Mouse (Mus musculus): ENCODE results near the gene Ceacam16. TPM values are rescaled to one million over a fixed set of nuclear protein-coding genes. Genes with fewer than 3 reads are reported as not detected.

The Ceacam16 gene
- polyA plus RNA-seq, 1 experiment from 2014 or later, result 0.62 TPM

- H3K9ac ChIP-seq (replicated peaks), result peak overlapping the region; percentile 60
- ATAC-seq, result no peak
- peak overlapping the region; percentile 54 for H3K4me2 ChIP-seq (replicated peaks)
- peak overlapping the region; percentile 33 for H3K4me3 ChIP-seq (replicated peaks)
- H3K27me3 ChIP-seq, result peaks cover 58% of the 10 kb centered on the region
- no peak overlapping the region for H3K27ac ChIP-seq
- WGBS, result 4% methylated on average over 20 of the region's 20 CpGs
- no peaks in the 10 kb centered on the region for H3K9me3 ChIP-seq
- H3K36me3 ChIP-seq, result no peaks in the 10 kb centered on the region
- peaks cover 26% of the 10 kb centered on the region for H3K4me1 ChIP-seq (replicated peaks)
These were observed 38.9 kb downstream of the Ceacam16 start for GRCm38 (mm10) chr7:19822193-19822592.

- no peaks in the 10 kb centered on the region for H3K36me3 ChIP-seq
- 61% methylated on average over 7 of the region's 7 CpGs for WGBS
These were observed 39.5 kb downstream of the Ceacam16 start for GRCm38 (mm10) chr7:19821633-19822032.

GRCm38 (mm10) chr7:19820347-19821048, 40.6 kb downstream of the Ceacam16 start:
- peaks cover 68% of the 10 kb centered on the region for H3K27me3 ChIP-seq
- WGBS, result 70% methylated on average over 3 of the region's 3 CpGs
- no peak overlapping the region for H3K9ac ChIP-seq (replicated peaks)
- H3K4me1 ChIP-seq (replicated peaks), result peaks cover 42% of the 10 kb centered on the region
- no peak overlapping the region for H3K4me3 ChIP-seq (replicated peaks)
- H3K36me3 ChIP-seq, result no peaks in the 10 kb centered on the region
- H3K4me2 ChIP-seq (replicated peaks), result no peak overlapping the region
- H3K9me3 ChIP-seq, result no peaks in the 10 kb centered on the region
- no peak overlapping the region for H3K27ac ChIP-seq
- no peak for ATAC-seq

More at GRCm38 (mm10) chr7:19821633-19822032, 39.5 kb downstream of the Ceacam16 start:
- no peak overlapping the region for H3K9ac ChIP-seq (replicated peaks)
- no peak overlapping the region for H3K4me2 ChIP-seq (replicated peaks)
- no peaks in the 10 kb centered on the region for H3K9me3 ChIP-seq
- H3K27ac ChIP-seq, result no peak overlapping the region
- peaks cover 31% of the 10 kb centered on the region for H3K4me1 ChIP-seq (replicated peaks)
- H3K4me3 ChIP-seq (replicated peaks), result no peak overlapping the region
- ATAC-seq, result no peak
- peaks cover 63% of the 10 kb centered on the region for H3K27me3 ChIP-seq

GRCm38 (mm10) chr7:19818875-19819274, 42.2 kb downstream of the Ceacam16 start:
- Histone ChIP-seq H3K9me3 (no peaks in the 10 kb centered on the region), H3K27ac (no peak overlapping the region), H3K27me3 (peaks cover 62% of the 10 kb centered on the region), H3K36me3 (no peaks in the 10 kb centered on the region), H3K4me2 (replicated peaks) (no peak overlapping the region), H3K9ac (replicated peaks) (no peak overlapping the region), H3K4me1 (replicated peaks) (peaks cover 36% of the 10 kb centered on the region), H3K4me3 (replicated peaks) (no peak overlapping the region)
- ATAC-seq, result no peak
- WGBS, result 85% methylated on average over 7 of the region's 7 CpGs

- H3K9ac ChIP-seq (replicated peaks), result no peak overlapping the region
- no peaks in the 10 kb centered on the region for H3K36me3 ChIP-seq
- H3K9me3 ChIP-seq, result no peaks in the 10 kb centered on the region
- WGBS, result 80% methylated on average over 5 of the region's 5 CpGs
- H3K27me3 ChIP-seq, result peaks cover 62% of the 10 kb centered on the region
- H3K4me3 ChIP-seq (replicated peaks), result no peak overlapping the region
- peaks cover 34% of the 10 kb centered on the region for H3K4me1 ChIP-seq (replicated peaks)
- no peak overlapping the region for H3K27ac ChIP-seq
- no peak overlapping the region for H3K4me2 ChIP-seq (replicated peaks)
- ATAC-seq, result no peak
These were observed 42.7 kb downstream of the Ceacam16 start for GRCm38 (mm10) chr7:19818440-19818839.

GRCm38 (mm10) chr7:19817382-19818105, 43.6 kb downstream of the Ceacam16 start:
- H3K4me1 ChIP-seq (replicated peaks), result peaks cover 31% of the 10 kb centered on the region
- H3K36me3 ChIP-seq, result no peaks in the 10 kb centered on the region
- peaks cover 61% of the 10 kb centered on the region for H3K27me3 ChIP-seq
- H3K4me3 ChIP-seq (replicated peaks), result peak overlapping the region; percentile 13; the same call in 1 of the 2 replicates
- H3K4me2 ChIP-seq (replicated peaks), result peak overlapping the region; percentile 61
- 5% methylated on average over 15 of the region's 15 CpGs for WGBS
- H3K27ac ChIP-seq, result peak overlapping the region; percentile 53
- no peaks in the 10 kb centered on the region for H3K9me3 ChIP-seq
- peak overlapping the region; percentile 20; the same call in 1 of the 2 replicates for H3K9ac ChIP-seq (replicated peaks)
- ATAC-seq, result peak; percentile 78

- Histone ChIP-seq H3K9me3 (no peaks in the 10 kb centered on the region), H3K27me3 (peaks cover 61% of the 10 kb centered on the region), H3K4me2 (replicated peaks) (peak overlapping the region; percentile 61), H3K4me3 (replicated peaks) (peak overlapping the region; percentile 44), H3K4me1 (replicated peaks) (peaks cover 28% of the 10 kb centered on the region), H3K9ac (replicated peaks) (peak overlapping the region; percentile 61), H3K27ac (peak overlapping the region; percentile 9; the same call in 1 of the 2 replicates), H3K36me3 (no peaks in the 10 kb centered on the region)
- WGBS, result under 1% methylated on average over 28 of the region's 28 CpGs
- peak; percentile 59 for ATAC-seq
These were observed 44.8 kb downstream of the Ceacam16 start for GRCm38 (mm10) chr7:19816224-19816771.

- Histone ChIP-seq H3K4me2 (replicated peaks) (peak overlapping the region; percentile 61), H3K36me3 (no peaks in the 10 kb centered on the region), H3K4me3 (replicated peaks) (peak overlapping the region; percentile 44), H3K27me3 (peaks cover 63% of the 10 kb centered on the region), H3K27ac (peak overlapping the region; percentile 9; the same call in 1 of the 2 replicates), H3K4me1 (replicated peaks) (peaks cover 33% of the 10 kb centered on the region), H3K9ac (replicated peaks) (peak overlapping the region; percentile 61), H3K9me3 (no peaks in the 10 kb centered on the region)
- WGBS, result 24% methylated on average over 17 of the region's 17 CpGs
- peak; percentile 24; the same call in 1 of the 2 replicates for ATAC-seq
These were observed 45.5 kb downstream of the Ceacam16 start for GRCm38 (mm10) chr7:19815296-19816223.

- H3K4me1 ChIP-seq (replicated peaks), result peaks cover 33% of the 10 kb centered on the region
- no peaks in the 10 kb centered on the region for H3K9me3 ChIP-seq
- H3K4me3 ChIP-seq (replicated peaks), result no peak overlapping the region
- no peak overlapping the region for H3K4me2 ChIP-seq (replicated peaks)
- ATAC-seq, result no peak
- no peak overlapping the region for H3K27ac ChIP-seq
- WGBS, result 80% methylated on average over 6 of the region's 6 CpGs
- peaks cover 77% of the 10 kb centered on the region for H3K27me3 ChIP-seq
- H3K36me3 ChIP-seq, result no peaks in the 10 kb centered on the region
- no peak overlapping the region for H3K9ac ChIP-seq (replicated peaks)
These were observed 47.4 kb downstream of the Ceacam16 start for GRCm38 (mm10) chr7:19813579-19814122.

GRCm38 (mm10) chr7:19813161-19813560, 47.9 kb downstream of the Ceacam16 start:
- peaks cover 77% of the 10 kb centered on the region for H3K27me3 ChIP-seq
- no peak overlapping the region for H3K4me3 ChIP-seq (replicated peaks)
- H3K9ac ChIP-seq (replicated peaks), result no peak overlapping the region
- no peak overlapping the region for H3K27ac ChIP-seq
- no peak for ATAC-seq
- H3K4me2 ChIP-seq (replicated peaks), result no peak overlapping the region
- 83% methylated on average over 4 of the region's 4 CpGs for WGBS
- peaks cover 32% of the 10 kb centered on the region for H3K4me1 ChIP-seq (replicated peaks)
- no peaks in the 10 kb centered on the region for H3K36me3 ChIP-seq
- H3K9me3 ChIP-seq, result no peaks in the 10 kb centered on the region

GRCm38 (mm10) chr7:19811114-19811513, 50.0 kb downstream of the Ceacam16 start:
- H3K27ac ChIP-seq, result no peak overlapping the region
- H3K4me1 ChIP-seq (replicated peaks), result peaks cover 12% of the 10 kb centered on the region
- 0 out of 2 replicates have a peak overlapping the region, but pooled peaks have one; percentile 25 for H3K9ac ChIP-seq (replicated peaks)
- ATAC-seq, result 0 out of 2 replicates have a peak, but pooled peaks have one; percentile 21
- peak overlapping the region; percentile 25 for H3K4me3 ChIP-seq (replicated peaks)
- no peaks in the 10 kb centered on the region for H3K9me3 ChIP-seq
- H3K27me3 ChIP-seq, result peaks cover 67% of the 10 kb centered on the region
- H3K36me3 ChIP-seq, result no peaks in the 10 kb centered on the region
- H3K4me2 ChIP-seq (replicated peaks), result peak overlapping the region; percentile 47
- 6% methylated on average over 22 of the region's 22 CpGs for WGBS
